Mouse (Mus musculus) testis, adult 2 months (tissue): ENCODE measurements around the gene Gpr45. TPM values are rescaled to one million over a fixed set of nuclear protein-coding genes. Genes with fewer than 3 reads are reported as not detected.

Experiments used
- H3K27ac ChIP-seq: fragments of 200-500 bp; 2 replicates; pipeline ENCODE4 v1.5.1; 2012; ENCODE audit warnings: low read depth, low read length; ENCODE audit not compliant: control insufficient read depth, insufficient read depth
- H3K27me3 ChIP-seq: fragments of 200-500 bp; 2 replicates; pipeline ENCODE4 v1.6.1; 2012; ENCODE audit warnings: mild to moderate bottlenecking, low read length, moderate library complexity; ENCODE audit not compliant: control insufficient read depth, insufficient read depth
- H3K36me3 ChIP-seq: fragments of 200-500 bp; 2 replicates; pipeline ENCODE4 v1.6.1; 2012; ENCODE audit warnings: mild to moderate bottlenecking, low read length; ENCODE audit not compliant: control insufficient read depth, insufficient read depth
- H3K4me1 ChIP-seq: fragments of 200-500 bp; 2 replicates; pipeline ENCODE4 v1.6.1; 2012; ENCODE audit warnings: low read length; ENCODE audit not compliant: control insufficient read depth, insufficient read depth
- H3K4me3 ChIP-seq: fragments of 200-500 bp; 2 replicates; pipeline ENCODE4 v1.5.1; 2012; ENCODE audit warnings: low read depth, mild to moderate bottlenecking, low read length, moderate library complexity, mixed read lengths; ENCODE audit not compliant: control insufficient read depth
- CTCF ChIP-seq: fragments of 200-500 bp; IDR thresholded peaks from 2 replicates; pipeline ENCODE4 v1.5.1; 2012; ENCODE audit warnings: low read depth, mild to moderate bottlenecking, inconsistent platforms, low read length, moderate library complexity; ENCODE audit not compliant: control insufficient read depth, insufficient read depth, insufficient replicate concordance
- POLR2A ChIP-seq: fragments of 200-500 bp; IDR thresholded peaks from 2 replicates; pipeline ENCODE4 v1.6.1; 2012; ENCODE audit warnings: low read depth, mild to moderate bottlenecking, inconsistent platforms, low read length, moderate library complexity; ENCODE audit not compliant: control insufficient read depth
- polyA plus RNA-seq: library from polyadenylated mRNA; depleted of rRNA; stranded (reverse); fragments of >200 nt; gene quantifications from 2 replicates; pipeline ENCODE4 v1.2.3, GENCODE M21; 2012

Gene Gpr45
- polyA plus RNA-seq, 1 experiment, result 0.57 TPM

DNA sequence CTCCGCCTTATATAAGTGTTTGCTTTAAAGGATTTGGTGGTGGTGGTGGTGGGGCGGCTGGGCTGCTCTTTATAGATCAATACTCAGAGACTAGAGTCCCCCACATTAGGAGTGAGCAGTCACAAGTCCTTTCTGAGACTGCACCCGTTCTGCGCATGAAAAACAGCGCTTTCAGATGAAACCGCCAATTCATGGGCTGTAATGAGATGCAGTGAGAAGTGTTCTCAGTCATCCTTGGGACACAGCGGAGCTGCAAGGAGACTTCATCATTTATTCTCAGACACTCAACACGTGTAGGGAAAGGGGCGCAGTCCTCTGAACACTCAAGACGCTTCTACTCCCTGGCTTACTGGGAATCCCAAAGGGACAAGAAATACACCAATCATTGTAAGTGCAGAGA lies 95.1 kb downstream of the Gpr45 start:
- no peak for TF ChIP-seq CTCF
- TF ChIP-seq POLR2A, result no peak
- Histone ChIP-seq H3K27ac (no peak overlapping the region), H3K4me3 (no peak overlapping the region), H3K36me3 (no peaks in the 10 kb centered on the region), H3K4me1 (no peaks in the 10 kb centered on the region), H3K27me3 (no peaks in the 10 kb centered on the region)

DNA sequence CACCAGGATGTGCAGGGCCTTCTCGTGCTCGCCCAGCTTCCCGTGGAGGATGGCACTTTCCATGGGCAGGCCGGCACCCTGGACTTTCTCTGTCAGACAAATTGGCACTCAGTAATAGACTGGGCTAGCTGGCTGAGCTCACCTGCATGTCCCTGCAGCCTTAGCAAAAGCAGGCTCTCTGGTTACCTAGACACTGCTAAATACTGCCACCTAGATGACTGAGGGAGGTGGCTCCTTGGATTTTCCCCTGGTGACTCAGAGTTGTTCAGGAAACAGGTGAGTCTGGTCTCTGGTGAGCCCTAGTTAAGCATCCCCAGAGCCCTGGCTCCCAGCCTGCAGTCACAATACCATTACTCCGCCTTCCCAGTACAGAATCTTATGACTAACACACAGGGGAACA lies 99.2 kb downstream of the Gpr45 start:
- TF ChIP-seq CTCF (no peak), POLR2A (no peak)
- no peaks in the 10 kb centered on the region for H3K4me1 ChIP-seq
- H3K36me3 ChIP-seq, result no peaks in the 10 kb centered on the region
- H3K4me3 ChIP-seq, result no peak overlapping the region
- H3K27me3 ChIP-seq, result no peaks in the 10 kb centered on the region
- no peak overlapping the region for H3K27ac ChIP-seq

DNA sequence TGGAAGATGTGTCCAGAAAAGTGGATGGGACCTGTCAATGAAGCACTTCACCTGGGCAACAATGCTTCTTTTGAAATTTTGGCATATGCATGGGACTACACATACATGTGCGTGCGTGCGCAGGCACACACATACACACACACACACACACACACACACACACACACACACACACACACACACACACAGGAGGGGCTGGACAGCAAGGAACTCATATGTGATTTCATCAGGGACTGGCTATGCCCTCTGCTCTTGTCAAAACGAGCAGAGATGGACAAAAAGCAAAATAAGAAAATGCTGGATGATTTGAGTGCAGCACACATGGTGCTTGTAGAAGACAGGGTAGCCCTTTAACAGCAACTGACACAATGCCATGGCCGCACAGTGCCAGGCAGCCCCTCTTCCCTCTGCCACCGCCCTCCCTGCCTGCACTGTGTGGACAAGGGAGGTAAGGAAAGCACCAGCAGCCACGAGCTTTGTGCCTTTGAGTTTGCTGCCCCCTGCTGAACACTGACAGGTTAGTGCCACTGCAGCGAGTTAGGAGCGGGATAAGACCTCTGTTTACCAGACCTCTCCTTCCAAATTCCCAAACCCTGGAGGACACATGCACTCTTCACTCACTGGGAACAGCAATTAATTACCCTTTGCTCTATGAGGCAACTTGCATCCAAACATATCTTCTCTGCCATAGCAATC lies 113.1 kb downstream of the Gpr45 start:
- no peaks in the 10 kb centered on the region for H3K4me1 ChIP-seq
- H3K27me3 ChIP-seq, result no peaks in the 10 kb centered on the region
- TF ChIP-seq POLR2A (no peak), CTCF (peak; percentile 65; the same call in 1 of the 2 replicates)
- H3K4me3 ChIP-seq, result no peak overlapping the region
- H3K36me3 ChIP-seq, result no peaks in the 10 kb centered on the region
- no peak overlapping the region for H3K27ac ChIP-seq

DNA sequence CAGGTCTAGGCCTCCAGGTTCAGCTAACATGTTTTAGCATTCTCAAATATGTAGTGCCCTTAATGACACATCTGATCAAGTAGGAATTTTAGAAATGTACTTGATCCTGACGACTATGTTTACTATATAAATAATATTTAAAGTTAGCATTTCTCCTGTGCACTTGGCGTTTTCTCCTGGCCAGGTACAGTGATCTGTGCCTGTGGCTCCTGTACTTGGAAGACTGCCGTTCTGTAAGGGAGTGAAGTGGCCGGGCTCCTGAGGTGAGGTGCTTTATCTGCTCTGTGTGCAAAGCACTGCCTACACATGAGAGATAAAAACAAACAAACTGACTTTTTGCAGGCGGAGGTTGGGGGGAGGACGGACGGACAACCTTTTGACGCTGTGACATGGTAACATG lies 113.9 kb downstream of the Gpr45 start:
- Histone ChIP-seq H3K4me1 (no peaks in the 10 kb centered on the region), H3K27me3 (no peaks in the 10 kb centered on the region), H3K4me3 (no peak overlapping the region), H3K27ac (no peak overlapping the region), H3K36me3 (no peaks in the 10 kb centered on the region)
- no peak for TF ChIP-seq CTCF
- no peak for TF ChIP-seq POLR2A

DNA sequence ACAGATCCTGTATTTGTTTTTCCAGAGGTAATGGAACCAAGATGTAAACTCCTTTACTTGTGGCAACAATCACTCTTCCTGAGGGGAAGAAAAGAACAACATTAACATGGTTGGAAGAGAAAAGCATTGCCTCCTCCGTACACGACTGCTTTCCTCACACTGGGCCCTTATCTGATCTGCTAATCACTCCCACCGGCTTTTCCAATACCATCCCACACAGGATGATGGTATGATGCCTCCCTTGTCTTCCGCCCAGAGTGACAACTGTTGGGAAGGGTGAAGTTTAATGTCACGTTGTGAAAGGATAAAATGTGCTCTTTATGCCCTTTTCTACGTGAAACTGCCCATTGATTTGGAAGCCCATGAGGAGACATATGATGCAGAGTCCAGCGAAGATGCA lies 114.9 kb downstream of the Gpr45 start:
- no peaks in the 10 kb centered on the region for H3K27me3 ChIP-seq
- no peaks in the 10 kb centered on the region for H3K36me3 ChIP-seq
- no peak for TF ChIP-seq CTCF
- TF ChIP-seq POLR2A, result no peak
- no peaks in the 10 kb centered on the region for H3K4me1 ChIP-seq
- H3K27ac ChIP-seq, result no peak overlapping the region
- H3K4me3 ChIP-seq, result no peak overlapping the region

DNA sequence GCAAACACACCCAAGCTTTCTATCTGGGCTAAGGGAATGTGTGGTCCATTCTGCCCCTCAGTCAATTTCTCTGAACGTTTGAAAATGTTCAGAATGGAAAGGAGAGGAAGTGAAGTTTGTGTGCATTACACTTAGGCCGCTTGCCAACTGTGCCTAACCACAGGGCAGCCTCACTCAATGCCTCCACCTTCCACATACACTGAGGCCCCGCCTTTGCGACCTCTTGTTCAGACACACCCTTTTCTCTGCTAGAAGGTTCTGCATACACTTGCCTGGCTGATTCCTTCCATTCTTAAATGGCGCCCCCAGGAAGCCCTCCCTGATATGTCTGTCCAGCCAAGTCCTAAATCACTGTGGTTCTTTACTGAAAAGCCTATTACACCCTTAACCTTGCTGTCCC lies 118.1 kb downstream of the Gpr45 start:
- Histone ChIP-seq H3K27me3 (no peaks in the 10 kb centered on the region), H3K4me3 (no peak overlapping the region), H3K4me1 (no peaks in the 10 kb centered on the region), H3K27ac (no peak overlapping the region), H3K36me3 (no peaks in the 10 kb centered on the region)
- no peak for TF ChIP-seq POLR2A
- no peak for TF ChIP-seq CTCF

DNA sequence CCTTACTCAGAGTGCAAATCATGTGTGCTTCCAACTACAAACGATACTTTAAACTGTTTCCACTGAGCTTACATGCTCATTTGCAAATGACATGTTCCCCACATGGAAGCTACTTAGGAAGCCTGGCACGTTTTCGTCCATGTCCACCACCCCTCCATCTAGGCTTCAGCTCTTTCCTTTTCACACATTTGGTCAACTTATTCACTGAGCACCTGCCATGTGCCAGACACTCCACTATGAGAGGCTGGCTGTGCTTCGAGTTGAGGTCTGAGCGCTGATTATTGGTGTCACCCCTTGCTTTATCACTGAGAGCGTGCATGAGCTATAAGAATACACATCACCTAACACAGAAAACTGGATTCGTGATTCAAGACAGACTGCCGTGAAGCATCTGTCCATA lies 119.4 kb downstream of the Gpr45 start:
- Histone ChIP-seq H3K27ac (no peak overlapping the region), H3K36me3 (no peaks in the 10 kb centered on the region), H3K4me1 (no peaks in the 10 kb centered on the region), H3K27me3 (no peaks in the 10 kb centered on the region), H3K4me3 (no peak overlapping the region)
- TF ChIP-seq CTCF, result no peak
- no peak for TF ChIP-seq POLR2A

DNA sequence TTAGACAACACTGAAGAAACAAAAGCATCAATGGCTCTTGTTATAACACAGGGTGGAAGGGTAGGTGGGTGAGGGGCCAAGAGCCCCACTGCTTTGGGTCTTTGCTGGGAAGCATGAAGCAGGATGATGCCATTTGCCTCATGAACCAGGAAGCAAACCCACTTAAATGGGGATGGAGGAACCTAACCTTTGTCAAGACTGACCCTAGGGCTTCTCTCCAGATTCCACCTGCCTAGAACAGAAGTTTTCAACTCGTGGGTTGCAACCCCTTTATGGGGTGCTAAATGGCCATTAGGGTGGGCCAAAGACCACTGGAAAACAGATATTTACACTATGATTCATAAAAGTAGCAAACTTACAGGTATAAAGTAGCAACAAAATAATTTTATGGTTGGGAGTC lies 119.9 kb downstream of the Gpr45 start:
- Histone ChIP-seq H3K27ac (no peak overlapping the region), H3K4me1 (no peaks in the 10 kb centered on the region), H3K36me3 (no peaks in the 10 kb centered on the region), H3K27me3 (no peaks in the 10 kb centered on the region), H3K4me3 (no peak overlapping the region)
- TF ChIP-seq CTCF, result no peak
- no peak for TF ChIP-seq POLR2A
